Mouse (Mus musculus) cerebellum, adult 9-10 months (tissue): Measurements from ENCODE around the gene Vmn1r58.
"Not testable (repeated sequence)": the region's sequence is repeated elsewhere in the genome, so short reads cannot be mapped to it uniquely, and the experiment has no call there.

Source experiments
- DNase-seq: peaks from one replicate; pipeline ENCODE4 v3.0.0; 2022

Vmn1r58 gene

DNA sequence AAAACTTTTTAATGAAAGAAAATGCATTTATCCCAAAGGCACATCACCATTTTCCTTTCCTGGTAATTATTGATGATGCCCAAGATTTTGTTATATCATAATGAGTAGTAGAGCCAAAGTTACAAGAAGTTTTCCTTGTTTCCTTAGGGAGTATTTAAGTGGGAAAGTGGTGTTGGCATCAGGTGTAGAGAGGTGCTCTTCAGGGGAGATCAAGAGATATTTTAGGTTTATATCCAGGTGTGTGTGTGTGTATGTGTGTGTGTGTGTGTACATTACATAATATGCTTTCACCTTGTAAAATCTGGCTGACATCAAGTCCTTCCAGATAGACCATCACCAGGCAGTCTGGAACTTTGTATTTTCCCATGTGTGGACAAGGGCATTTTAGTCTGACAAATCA lies at the start of gene Vmn1r58:
TSS of gene Vmn1r58 (minus strand) at position 101 of the 400 bp plus-strand sequence.
- DNase-seq = not testable (repeated sequence)

DNA sequence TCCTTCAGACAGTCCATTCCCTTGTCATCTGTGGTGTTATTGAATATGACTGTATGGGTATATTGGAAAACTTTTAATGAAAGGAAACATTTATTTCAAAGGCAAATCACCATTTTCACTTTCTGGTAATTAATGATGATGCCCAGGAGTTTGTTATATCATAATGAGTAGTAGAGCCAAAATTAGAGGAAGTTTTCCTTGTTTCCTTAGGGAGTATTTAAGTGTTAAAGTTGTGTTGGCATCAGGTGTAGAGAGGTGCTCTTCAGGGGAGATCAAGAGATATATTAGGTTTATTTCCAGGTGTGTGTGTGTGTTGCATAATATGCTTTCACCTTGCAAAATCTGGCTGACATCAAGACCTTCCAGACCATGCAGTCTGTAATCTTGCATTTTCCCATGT lies 43.5 kb upstream of the Vmn1r58 start, which contains the start of gene Vmn1r59:
TSS of gene Vmn1r59 (minus strand) at position 101 of the 400 bp plus-strand sequence.
- DNase-seq = no peak

DNA sequence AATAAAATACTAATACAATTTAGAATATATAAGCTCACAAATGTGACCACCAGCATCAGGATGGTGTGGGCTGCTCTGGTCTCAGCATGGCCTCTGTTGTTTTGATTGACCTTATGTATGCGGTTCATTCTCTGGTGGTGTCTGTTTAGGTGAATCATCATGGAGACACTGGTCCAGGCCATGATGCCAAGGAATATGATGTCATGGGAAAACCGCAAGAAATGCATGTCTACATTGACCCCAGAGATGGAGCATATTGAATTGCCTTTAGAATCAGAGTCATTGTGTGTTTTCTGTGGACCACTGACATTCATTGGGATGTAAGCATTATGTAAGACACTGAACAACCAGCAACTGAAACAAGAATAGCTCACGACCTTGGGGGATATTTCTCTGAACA lies 40.8 kb upstream of the Vmn1r58 start:
- DNase-seq = not testable (repeated sequence)

DNA sequence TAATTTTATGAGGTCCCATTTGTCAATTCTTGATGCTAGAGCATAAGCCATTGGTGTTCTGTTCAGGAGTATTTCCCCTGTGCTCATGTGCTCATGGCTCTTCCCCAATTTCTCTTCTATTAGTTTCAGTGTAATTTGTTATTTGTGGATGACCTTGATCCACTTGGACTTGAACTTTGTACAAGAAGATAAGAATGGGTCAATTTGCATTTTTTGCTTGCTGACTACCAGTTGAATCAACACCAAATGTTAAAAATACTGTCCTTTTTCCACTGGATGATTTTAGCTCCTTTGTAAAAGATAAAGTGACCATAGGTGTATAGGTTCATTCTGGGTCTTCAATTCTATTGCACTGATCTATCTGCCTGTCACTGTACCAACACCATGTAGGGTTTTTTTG lies 35.4 kb upstream of the Vmn1r58 start:
- DNase-seq = no peak

DNA sequence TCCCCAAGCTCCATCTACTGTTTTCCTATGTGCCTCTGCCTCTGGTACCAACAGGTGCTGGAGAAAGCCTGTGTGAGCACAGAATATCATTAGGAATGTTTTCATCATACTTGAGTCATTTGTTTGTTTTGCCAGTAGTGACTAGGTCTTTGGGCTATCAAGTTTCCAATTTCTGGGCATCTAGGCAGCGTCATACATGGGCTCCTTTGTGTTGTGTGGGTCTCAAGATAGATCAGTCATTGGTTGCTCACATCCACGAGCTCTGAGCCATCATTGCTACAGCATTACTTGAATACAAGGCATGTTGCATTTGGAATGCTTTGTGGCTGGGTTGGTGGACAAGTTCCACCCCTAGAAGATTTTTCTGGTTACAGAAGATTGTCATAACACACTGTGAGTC lies 7.0 kb downstream of the Vmn1r58 start:
- no peak for DNase-seq

DNA sequence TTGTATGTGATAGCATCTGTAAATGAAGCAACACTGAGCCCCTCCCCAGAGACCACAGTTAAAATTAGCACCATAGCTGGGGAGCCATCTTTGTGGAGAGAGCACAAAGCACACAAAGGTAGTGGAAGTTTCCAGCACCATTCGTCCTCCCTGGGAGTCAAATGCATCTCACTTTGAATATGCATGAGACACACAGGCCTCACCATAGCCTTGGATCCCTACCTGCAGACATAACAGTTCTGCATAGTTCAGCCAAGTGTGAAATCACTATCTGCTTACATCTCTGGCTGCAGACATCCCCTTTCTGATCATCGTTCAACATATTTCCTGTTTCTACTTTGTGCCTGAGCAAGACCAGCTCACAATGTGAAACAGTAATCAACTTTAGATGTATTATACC lies 46.5 kb downstream of the Vmn1r58 start:
- DNase-seq = no peak

DNA sequence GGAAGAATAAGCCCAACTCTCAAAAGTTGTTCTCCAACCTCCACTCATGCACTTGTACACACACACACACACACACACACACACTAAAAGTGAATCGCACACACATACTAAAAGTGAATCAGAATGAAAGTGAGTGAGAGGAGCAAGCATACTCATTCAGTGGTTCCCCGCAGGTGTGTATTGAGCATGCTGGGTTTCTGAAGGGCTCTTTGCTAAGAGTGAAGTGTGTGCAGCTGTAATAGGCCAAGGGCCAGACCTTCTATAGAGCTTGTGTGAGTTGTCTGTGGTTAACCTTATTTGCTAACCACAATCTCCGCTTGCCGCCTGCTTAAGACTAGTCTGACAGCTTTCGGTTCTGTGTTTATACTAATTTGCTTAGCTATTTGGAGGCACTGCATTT lies 49.6 kb downstream of the Vmn1r58 start:
- no peak for DNase-seq
